Mouse (Mus musculus) liver (tissue): ENCODE measurements around the gene Rasgef1b.
A peak's percentile ranks its signal among the peaks of the same experiment; 100 is the strongest.

Experiments
- DNase-seq: peaks from one replicate; pipeline ENCODE4 v3.0.0-alpha.2; 2020; ENCODE audit warnings: mixed read lengths

Gene Rasgef1b

GRCm38 (mm10) chr5:99728649-99729212, at the start of gene Rasgef1b:
Rasgef1b (minus strand) TSS chr5:99729065.
- peak; percentile 65 for DNase-seq

DNA sequence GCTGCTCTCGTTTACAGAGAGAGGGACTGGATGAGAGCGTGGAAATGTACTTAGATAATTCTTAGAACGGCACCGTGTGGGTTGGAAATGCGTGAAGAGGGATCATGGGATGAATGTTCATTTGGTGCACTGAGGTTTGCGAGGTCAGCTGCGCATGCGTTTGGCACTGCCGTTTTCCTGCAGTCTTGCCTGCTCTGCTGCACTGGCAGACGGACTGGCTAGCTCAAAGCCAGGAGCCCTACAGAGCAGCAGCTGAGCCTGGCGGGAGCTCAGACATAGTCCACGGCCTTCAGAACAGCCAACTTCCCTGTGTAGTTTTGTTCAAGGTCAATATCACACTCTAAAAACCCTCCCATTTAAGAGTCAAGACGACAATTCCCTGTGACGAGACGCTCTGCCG, 46.5 kb upstream of the Rasgef1b start:
- DNase-seq: no peak

DNA sequence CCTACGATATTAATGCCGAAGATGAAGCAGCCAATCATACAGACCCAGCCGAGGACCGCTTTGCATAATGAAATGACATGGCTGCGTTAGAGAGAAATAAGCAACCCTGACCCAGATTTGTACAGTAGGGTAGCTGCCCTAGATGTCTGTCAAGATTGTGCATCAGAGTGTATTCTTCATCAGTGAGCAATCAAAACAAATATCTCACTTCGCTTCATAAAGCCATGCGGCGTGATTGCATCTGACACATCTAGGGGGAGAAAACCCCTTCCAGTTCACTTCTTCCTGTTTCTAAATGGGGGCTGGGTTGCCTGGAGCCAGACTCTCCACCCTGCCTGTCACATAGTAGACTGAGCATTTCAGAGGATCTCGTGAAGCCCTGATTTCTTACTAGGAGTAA, 44.4 kb upstream of the Rasgef1b start:
- DNase-seq: no peak

DNA sequence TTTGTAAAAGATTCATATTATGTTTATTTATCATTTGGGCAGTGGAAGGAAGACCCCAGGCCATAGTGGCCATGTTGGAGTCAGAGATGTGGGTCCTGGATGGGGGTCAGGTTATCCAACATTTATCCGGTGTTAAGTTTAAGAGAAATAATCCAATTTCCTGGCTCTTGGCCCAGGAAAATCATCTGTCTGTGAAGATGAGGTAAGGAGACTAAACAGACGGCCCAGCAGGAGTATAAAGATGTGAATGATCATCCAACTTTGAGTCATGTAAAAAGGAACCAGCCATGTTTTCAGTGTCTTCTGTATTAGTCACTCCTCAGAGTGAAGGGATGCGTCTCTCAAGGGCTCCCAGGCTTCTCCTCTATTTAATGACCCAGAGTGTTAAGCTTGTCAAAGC, 35.4 kb upstream of the Rasgef1b start:
- no peak for DNase-seq

GRCm38 (mm10) chr5:99758859-99759258, 30.0 kb upstream of the Rasgef1b start:
- no peak for DNase-seq

DNA sequence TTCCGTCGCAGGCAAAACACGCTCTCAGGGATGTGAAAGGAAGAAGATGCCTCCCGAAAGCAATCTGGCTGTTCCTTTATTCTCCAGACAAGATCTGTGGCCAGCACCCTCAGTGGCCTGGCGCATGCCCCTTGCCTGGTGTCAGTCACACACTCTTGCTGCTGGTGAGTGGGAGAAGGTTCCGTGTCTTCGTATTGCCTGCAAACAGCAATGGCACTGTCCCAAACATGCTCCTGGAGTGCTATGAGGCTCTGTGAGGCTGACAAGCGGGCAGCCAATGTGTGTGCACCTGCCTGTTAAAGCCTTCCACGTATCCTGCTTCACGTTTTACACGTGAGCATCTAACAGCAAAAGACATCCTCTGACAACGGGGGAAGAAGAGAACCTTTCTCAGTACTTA, 25.0 kb upstream of the Rasgef1b start:
- DNase-seq: no peak

DNA sequence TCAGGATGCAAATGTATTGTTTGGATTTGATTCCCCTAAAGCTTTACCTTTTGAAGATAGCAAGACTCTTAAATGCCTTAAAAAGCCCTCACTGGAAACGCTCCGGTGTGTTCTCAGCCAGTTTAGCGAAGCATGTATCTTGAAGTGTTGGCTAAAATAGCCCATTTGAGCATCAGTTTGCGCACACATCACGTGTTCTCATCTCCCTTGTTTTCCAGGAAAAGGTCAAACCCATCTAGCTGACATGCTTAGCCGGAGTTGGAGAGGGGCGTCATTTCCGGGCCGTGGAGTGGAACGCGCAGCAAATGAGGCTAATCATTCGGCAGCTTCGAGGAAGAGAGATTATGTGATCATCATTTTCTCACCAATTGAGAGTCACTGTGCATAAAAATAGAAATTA, 24.5 kb upstream of the Rasgef1b start:
- DNase-seq: no peak

DNA sequence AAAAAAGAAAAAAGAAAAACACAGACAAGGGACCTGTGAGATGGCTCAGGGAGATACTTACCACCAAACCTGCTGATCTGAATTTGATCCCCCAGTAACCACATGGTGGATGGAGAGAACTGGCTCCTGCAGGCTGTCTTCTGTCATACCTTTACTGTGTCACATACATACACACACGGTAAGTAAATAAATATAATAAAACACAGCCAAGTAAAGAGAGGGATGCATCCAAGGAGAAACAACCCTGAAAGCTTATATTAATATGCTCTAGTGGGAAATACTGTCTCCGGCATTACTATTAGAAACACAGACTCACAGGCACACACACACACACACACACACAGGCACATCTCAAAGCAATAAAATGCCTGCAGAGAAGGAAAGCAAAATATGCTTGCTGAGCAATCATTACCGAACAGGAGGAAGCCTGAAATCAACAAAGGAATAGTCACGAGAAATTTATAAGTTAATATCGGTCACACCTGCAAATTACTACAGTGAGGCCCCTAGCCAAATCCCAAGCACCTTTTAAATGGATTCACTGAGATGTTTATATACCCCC, 23.9 kb upstream of the Rasgef1b start:
- no peak for DNase-seq

GRCm38 (mm10) chr5:99748417-99748816, 19.6 kb upstream of the Rasgef1b start:
- DNase-seq: no peak

DNA sequence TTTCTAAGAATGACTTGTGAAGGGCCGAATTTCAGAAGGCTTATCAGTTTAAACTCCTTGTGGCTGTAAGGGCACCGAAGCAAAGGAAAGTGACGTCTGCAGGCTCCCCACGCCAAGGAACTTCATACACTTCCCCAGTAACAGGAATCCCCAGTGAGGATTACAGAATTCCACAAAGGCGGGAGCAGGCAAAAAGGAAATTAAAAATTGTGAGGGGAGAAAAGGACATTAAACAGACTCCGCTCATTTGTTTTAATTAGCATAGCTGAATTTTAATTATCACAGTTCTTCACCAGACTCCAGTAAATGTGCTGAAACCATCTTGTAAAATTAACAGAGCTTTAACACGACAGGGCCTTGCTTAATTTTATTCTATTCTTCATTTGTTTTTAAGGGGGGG, 17.2 kb upstream of the Rasgef1b start:
- DNase-seq: no peak

DNA sequence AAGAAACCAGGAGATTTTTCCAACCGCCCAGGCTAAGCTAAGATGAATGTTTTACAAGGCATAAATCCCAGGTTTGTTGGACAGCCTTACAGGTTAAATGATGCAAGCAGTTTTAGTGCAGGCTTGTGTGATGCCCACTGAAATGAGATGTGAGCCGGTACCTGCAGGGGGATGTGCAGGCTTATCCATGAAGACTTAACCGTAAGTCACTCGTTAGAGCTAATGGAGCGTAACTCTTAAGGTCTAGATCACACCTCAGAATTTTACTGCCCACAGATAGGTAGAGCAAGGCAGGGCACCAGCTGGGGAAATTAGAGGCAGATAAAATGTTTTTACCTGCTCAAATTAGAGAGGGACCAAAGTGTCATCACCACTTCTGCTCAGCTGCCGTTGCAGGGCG, 14.0 kb upstream of the Rasgef1b start:
- no peak for DNase-seq

GRCm38 (mm10) chr5:99742056-99742455, 13.2 kb upstream of the Rasgef1b start:
- no peak for DNase-seq

- DNase-seq: no peak
These were observed 9.3 kb upstream of the Rasgef1b start for GRCm38 (mm10) chr5:99737937-99738727.

- no peak for DNase-seq
These were observed 1.1 kb upstream of the Rasgef1b start for GRCm38 (mm10) chr5:99729931-99730330.

DNA sequence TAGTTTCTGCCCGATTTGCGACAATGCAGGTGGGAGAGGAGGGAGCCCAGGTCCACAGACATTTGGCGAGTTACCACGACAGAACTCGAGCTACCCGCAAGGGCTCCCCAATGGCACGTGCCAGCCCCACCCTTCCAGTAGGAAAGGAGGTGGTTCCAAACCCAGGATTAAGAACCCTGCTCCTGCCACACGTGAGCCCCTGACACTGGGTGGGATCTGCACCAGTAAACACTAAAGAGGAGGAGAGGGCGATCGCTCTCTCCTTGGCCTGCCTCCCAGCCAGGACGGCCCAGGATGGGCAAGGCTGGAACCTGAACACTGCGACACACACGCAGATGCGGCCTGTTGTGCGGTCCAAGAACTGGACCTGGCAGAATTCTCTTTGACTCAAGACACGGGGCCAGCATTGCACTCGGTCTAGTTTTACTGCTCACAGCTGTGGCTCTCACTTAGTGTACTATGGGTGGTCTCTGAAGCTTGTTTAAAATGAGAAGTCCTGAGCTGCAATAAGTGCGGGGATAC, 557 bp upstream of the Rasgef1b start:
- DNase-seq: no peak

DNA sequence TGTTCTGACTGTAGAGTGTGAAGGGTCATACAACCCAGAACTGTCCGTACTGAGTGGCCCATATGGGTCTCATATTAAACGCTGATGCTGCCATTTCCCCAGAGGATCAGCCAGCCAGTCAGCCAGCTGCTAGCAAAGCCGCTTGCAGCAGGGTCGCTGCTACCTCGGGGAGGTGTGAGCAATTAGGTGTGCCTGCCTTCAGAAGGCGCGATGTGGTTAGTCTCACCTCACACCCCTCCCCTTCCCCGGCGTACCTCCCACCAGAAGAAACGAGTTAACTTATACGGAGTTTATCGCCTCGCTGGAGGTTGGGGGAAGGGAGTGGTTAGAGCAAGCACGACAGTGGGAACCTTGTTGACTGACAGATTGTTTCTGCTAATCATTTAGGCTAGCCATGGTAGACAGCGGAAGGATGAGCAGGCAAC, 826 bp downstream of the Rasgef1b start:
- no peak for DNase-seq

- DNase-seq: no peak
These were observed 4.9 kb downstream of the Rasgef1b start for GRCm38 (mm10) chr5:99723941-99724340.

GRCm38 (mm10) chr5:99722310-99722709, 6.6 kb downstream of the Rasgef1b start:
- no peak for DNase-seq

- DNase-seq: no peak
These were observed 8.3 kb downstream of the Rasgef1b start for GRCm38 (mm10) chr5:99720554-99720953.

- no peak for DNase-seq
These were observed 10.9 kb downstream of the Rasgef1b start for GRCm38 (mm10) chr5:99717917-99718316.

- no peak for DNase-seq
These were observed 13.6 kb downstream of the Rasgef1b start for GRCm38 (mm10) chr5:99715281-99715744.

DNA sequence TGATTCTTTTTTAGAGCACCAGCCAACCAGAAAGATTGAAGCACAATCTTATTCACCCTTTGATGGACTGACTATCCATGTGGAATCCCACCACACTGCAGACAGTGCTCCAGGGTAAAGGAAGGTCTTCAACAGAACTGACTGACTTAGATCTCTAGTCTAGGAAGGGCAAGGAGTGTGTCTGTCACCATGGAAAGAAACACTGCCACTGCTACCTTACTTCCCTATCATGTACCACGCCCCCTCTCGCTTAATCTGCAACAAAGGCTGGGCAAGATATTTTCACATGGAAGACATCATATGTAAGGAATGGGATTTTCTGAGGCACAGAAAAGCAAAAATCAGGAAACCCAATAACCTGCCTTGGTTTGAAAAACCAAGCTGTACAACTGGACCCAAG, 16.9 kb downstream of the Rasgef1b start:
- DNase-seq: no peak

- no peak for DNase-seq
These were observed 20.2 kb downstream of the Rasgef1b start for GRCm38 (mm10) chr5:99708706-99709105.

- peak; percentile 28 for DNase-seq
These were observed 21.6 kb downstream of the Rasgef1b start for GRCm38 (mm10) chr5:99707261-99707660.
